ENCODE assay signal across 7 mouse cellular contexts in the genomic region with DNA sequence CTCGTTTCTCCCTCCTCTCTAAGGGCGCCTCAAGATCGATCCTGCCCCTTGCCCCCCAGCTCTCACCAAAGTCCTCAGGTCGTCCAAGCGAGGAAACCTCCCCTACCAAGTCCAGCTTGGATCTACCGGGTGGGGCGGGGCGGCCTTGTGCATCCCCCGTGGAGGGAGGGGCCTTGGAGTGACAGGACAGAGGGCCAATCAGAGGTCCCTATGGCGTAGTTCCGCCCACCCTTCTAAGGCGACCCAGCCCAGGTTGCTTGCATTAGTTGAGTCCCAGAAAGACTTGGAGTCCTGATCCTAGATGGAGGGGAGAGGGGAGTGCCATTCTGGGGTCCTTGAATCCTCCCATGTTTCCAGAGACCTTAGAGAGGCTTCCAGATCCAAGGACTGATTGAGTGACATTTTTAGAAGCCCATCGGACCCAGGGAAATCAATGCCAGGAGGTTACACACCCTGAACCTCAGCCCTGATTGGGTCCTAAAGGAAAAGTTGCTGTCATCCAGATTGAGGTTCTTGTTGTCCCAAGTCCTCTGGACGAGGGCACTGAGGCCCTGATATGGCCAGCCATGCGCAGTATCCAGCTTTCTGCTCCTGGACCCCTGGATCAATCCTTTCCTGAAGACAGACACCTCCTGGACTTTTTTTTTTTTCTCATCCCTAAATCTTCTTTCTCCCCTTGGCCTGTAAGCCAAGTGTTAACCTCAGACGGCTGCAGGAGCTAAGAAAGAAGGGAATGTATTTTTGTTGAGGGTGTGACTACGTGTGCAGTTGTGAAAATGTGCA. TPM values are rescaled to one million over a fixed set of nuclear protein-coding genes. Genes with fewer than 3 reads are reported as not detected.
DNase-seq lines count a peak whose midpoint lies in the region; ATAC-seq and TF ChIP-seq lines count a peak whose summit lies in the region.

No protein-coding gene starts in this region.

- DNase-seq in T-cell, adult 2 months (ENCODE audit: low spot score) = peak; percentile 82
- peak; percentile 38 to 52 for DNase-seq in cerebellum, postnatal 36 days
- peak; percentile 93 to 97 for DNase-seq in gastrocnemius, adult 8-10 months (ENCODE audit: low spot score in 2 of 2)
- DNase-seq in hindbrain, postnatal 0 days (ENCODE audit: low spot score) = peak; percentile 71
- DNase-seq in limb, embryonic 10.5 days (ENCODE audit: low spot score) = peak; percentile 97
- DNase-seq in midbrain, embryonic 11.5 days (ENCODE audit: low spot score, missing footprints) = peak; percentile 99
- peak; percentile 92 to 93 for DNase-seq in spleen, postnatal 14 days (ENCODE audit: low spot score in 2 of 2)

- peak overlapping the region; percentile 23 for H3K4me3 ChIP-seq in hindbrain, postnatal 0 days (ENCODE audit: low read length)
- H3K4me3 ChIP-seq in limb, embryonic 10.5 days = peak overlapping the region; percentile 61
- H3K4me3 ChIP-seq in midbrain, embryonic 11.5 days (ENCODE audit: low read depth, low read length) = peak overlapping the region; percentile 37

- peak; percentile 43 for ATAC-seq in hindbrain, postnatal 0 days
- ATAC-seq in midbrain, embryonic 11.5 days (ENCODE audit: low FRiP score) = peak; percentile 79

- H3K27ac ChIP-seq in hindbrain, postnatal 0 days = peak overlapping the region; percentile 42; the same call in 1 of the 2 replicates
- H3K27ac ChIP-seq in limb, embryonic 10.5 days = peak overlapping the region; percentile 89
- peak overlapping the region; percentile 82 for H3K27ac ChIP-seq in midbrain, embryonic 11.5 days (ENCODE audit: low read depth, low read length)

- peak overlapping the region; percentile 6; the same call in 1 of the 2 replicates for H3K9ac ChIP-seq in hindbrain, postnatal 0 days (replicated peaks; ENCODE audit: low read length)
- peak overlapping the region; percentile 71 for H3K9ac ChIP-seq in midbrain, embryonic 11.5 days (ENCODE audit: low read length)

- H3K4me2 ChIP-seq in hindbrain, postnatal 0 days (ENCODE audit: low read depth, low read length) = peak overlapping the region; percentile 43
- H3K4me2 ChIP-seq in midbrain, embryonic 11.5 days = peak overlapping the region; percentile 63

- H3K27me3 ChIP-seq in hindbrain, postnatal 0 days (ENCODE audit: insufficient read depth, low read length) = no peaks in the 10 kb centered on the region
- H3K27me3 ChIP-seq in limb, embryonic 10.5 days (ENCODE audit: low read depth, poor library complexity, severe bottlenecking) = no peaks in the 10 kb centered on the region
- H3K27me3 ChIP-seq in midbrain, embryonic 11.5 days (ENCODE audit: control insufficient read depth, insufficient read depth, low read length) = no peaks in the 10 kb centered on the region

- no peaks in the 10 kb centered on the region for H3K36me3 ChIP-seq in hindbrain, postnatal 0 days (ENCODE audit: insufficient read depth, low read length)
- H3K36me3 ChIP-seq in limb, embryonic 10.5 days = peaks cover 21% of the 10 kb centered on the region
- H3K36me3 ChIP-seq in midbrain, embryonic 11.5 days (ENCODE audit: control insufficient read depth, insufficient read depth, low read length) = peaks cover under 1% of the 10 kb centered on the region; the same call in 1 of the 2 replicates

- no peak for TF ChIP-seq CTCF in hindbrain, postnatal 0 days (IDR thresholded peaks at IDR 0.05; ENCODE audit: low read depth)

- whole genome bisulfite sequencing in hindbrain, postnatal 0 days = 10% methylated on average over 17 of the region's 17 CpGs
- 4% methylated on average over 17 of the region's 17 CpGs for whole genome bisulfite sequencing in limb, embryonic 10.5 days
- 3% methylated on average over 17 of the region's 17 CpGs for WGBS in midbrain, embryonic 11.5 days

- H3K9me3 ChIP-seq in hindbrain, postnatal 0 days (ENCODE audit: low read length) = no peaks in the 10 kb centered on the region
- H3K9me3 ChIP-seq in limb, embryonic 10.5 days (replicated peaks) = no peaks in the 10 kb centered on the region
- no peaks in the 10 kb centered on the region for H3K9me3 ChIP-seq in midbrain, embryonic 11.5 days (ENCODE audit: control insufficient read depth, low read length)

- H3K4me1 ChIP-seq in hindbrain, postnatal 0 days (ENCODE audit: insufficient read depth, low read length) = 0 out of 2 replicates have a peak, but pooled peaks cover 4% of the 10 kb centered on the region
- peaks cover 52% of the 10 kb centered on the region for H3K4me1 ChIP-seq in limb, embryonic 10.5 days
- peaks cover 29% of the 10 kb centered on the region for H3K4me1 ChIP-seq in midbrain, embryonic 11.5 days (ENCODE audit: control insufficient read depth, insufficient read depth, low read length)

RNA-seq across cellular contexts. Expression of a gene that starts 2.1 kb away (rescaled TPM):
- 10 to 100 TPM; 22.9 to 44.8 (median 28.7) TPM for total RNA-seq in gastrocnemius, adult 8-10 months (2022)
- 12.4 and 13.9 TPM in 2 replicates for total RNA-seq in hindbrain, postnatal 0 days (2014; rRNA removed)
- polyA plus RNA-seq in hindbrain, postnatal 0 days (2015; fragmentation: Nextera tagmentation; extraction: Ambion mirVana) = 16.0 and 17.0 TPM in 2 replicates
- polyA plus RNA-seq in limb, embryonic 10.5 days (2016; fragmentation: Nextera tagmentation; extraction: Ambion mirVana) = 78.2 and 89.7 TPM in 2 replicates
- 27.5 and 34.0 TPM in 2 replicates for polyA plus RNA-seq in midbrain, embryonic 11.5 days (2014; fragmentation: Nextera tagmentation; extraction: Ambion mirVana)

RNA-seq across cellular contexts. Expression of a gene that starts 9.5 kb away (rescaled TPM):
- total RNA-seq in gastrocnemius, adult 8-10 months (2022) = not detected
- total RNA-seq in hindbrain, postnatal 0 days (2014; rRNA removed) = not detected in 2 replicates
- not detected in 2 replicates for polyA plus RNA-seq in hindbrain, postnatal 0 days (2015; fragmentation: Nextera tagmentation; extraction: Ambion mirVana)
- not detected in 2 replicates for polyA plus RNA-seq in limb, embryonic 10.5 days (2016; fragmentation: Nextera tagmentation; extraction: Ambion mirVana)
- not detected in 2 replicates for polyA plus RNA-seq in midbrain, embryonic 11.5 days (2014; fragmentation: Nextera tagmentation; extraction: Ambion mirVana)

RNA-seq across cellular contexts. Expression of a gene that starts 12.5 kb away (rescaled TPM):
- total RNA-seq in gastrocnemius, adult 8-10 months (2022) = under 1 TPM; 0.18 to 0.67 (median 0.44) TPM
- 28.2 and 31.4 TPM in 2 replicates for total RNA-seq in hindbrain, postnatal 0 days (2014; rRNA removed)
- polyA plus RNA-seq in hindbrain, postnatal 0 days (2015; fragmentation: Nextera tagmentation; extraction: Ambion mirVana) = 18.8 and 20.5 TPM in 2 replicates
- polyA plus RNA-seq in limb, embryonic 10.5 days (2016; fragmentation: Nextera tagmentation; extraction: Ambion mirVana) = 316 and 336 TPM in 2 replicates
- polyA plus RNA-seq in midbrain, embryonic 11.5 days (2014; fragmentation: Nextera tagmentation; extraction: Ambion mirVana) = 123 and 138 TPM in 2 replicates

RNA-seq across cellular contexts. Expression of a gene that starts 14.0 kb away (rescaled TPM):
- 1 to 10 TPM; 1.7 to 2.2 (median 2.0) TPM for total RNA-seq in gastrocnemius, adult 8-10 months (2022)
- total RNA-seq in hindbrain, postnatal 0 days (2014; rRNA removed) = 3.1 and 3.4 TPM in 2 replicates
- polyA plus RNA-seq in hindbrain, postnatal 0 days (2015; fragmentation: Nextera tagmentation; extraction: Ambion mirVana) = 1.2 and 1.3 TPM in 2 replicates
- polyA plus RNA-seq in limb, embryonic 10.5 days (2016; fragmentation: Nextera tagmentation; extraction: Ambion mirVana) = 3.0 TPM in 2 replicates
- 1.7 and 2.6 TPM in 2 replicates for polyA plus RNA-seq in midbrain, embryonic 11.5 days (2014; fragmentation: Nextera tagmentation; extraction: Ambion mirVana)

RNA-seq across cellular contexts. Expression of a gene that starts 34.0 kb away (rescaled TPM):
- 100 to 1,000 TPM; 180 to 201 (median 196) TPM for total RNA-seq in gastrocnemius, adult 8-10 months (2022)
- total RNA-seq in hindbrain, postnatal 0 days (2014; rRNA removed) = 47.0 and 49.2 TPM in 2 replicates
- polyA plus RNA-seq in hindbrain, postnatal 0 days (2015; fragmentation: Nextera tagmentation; extraction: Ambion mirVana) = 15.1 and 15.7 TPM in 2 replicates
- polyA plus RNA-seq in limb, embryonic 10.5 days (2016; fragmentation: Nextera tagmentation; extraction: Ambion mirVana) = 12.2 and 14.6 TPM in 2 replicates
- polyA plus RNA-seq in midbrain, embryonic 11.5 days (2014; fragmentation: Nextera tagmentation; extraction: Ambion mirVana) = 12.6 and 12.7 TPM in 2 replicates

Comparison
In these comparisons a context has a peak if more than half of its experiments do, and no peak if none do; other contexts are left out.
1. Peak in every context shown above with its lines: DNase-seq, ATAC-seq, H3K4me3 ChIP-seq and H3K27ac ChIP-seq.
2. DNase-seq: peak in every context shown above with its lines; median percentile 99 in midbrain, embryonic 11.5 days; 97 in limb, embryonic 10.5 days; 95 in gastrocnemius, adult 8-10 months; 92 in spleen, postnatal 14 days; 82 in T-cell, adult 2 months; 71 in hindbrain, postnatal 0 days; 45 in cerebellum, postnatal 36 days.